Mouse (Mus musculus): Measurements from ENCODE around the gene Map4k4. TPM values are rescaled to one million over a fixed set of nuclear protein-coding genes. Genes with fewer than 3 reads are reported as not detected.
A peak's percentile ranks its signal among the peaks of the same experiment; 100 is the strongest.

Gene Map4k4
- polyA plus RNA-seq, 1 experiment from 2014 or later, result 52.6 TPM

DNA sequence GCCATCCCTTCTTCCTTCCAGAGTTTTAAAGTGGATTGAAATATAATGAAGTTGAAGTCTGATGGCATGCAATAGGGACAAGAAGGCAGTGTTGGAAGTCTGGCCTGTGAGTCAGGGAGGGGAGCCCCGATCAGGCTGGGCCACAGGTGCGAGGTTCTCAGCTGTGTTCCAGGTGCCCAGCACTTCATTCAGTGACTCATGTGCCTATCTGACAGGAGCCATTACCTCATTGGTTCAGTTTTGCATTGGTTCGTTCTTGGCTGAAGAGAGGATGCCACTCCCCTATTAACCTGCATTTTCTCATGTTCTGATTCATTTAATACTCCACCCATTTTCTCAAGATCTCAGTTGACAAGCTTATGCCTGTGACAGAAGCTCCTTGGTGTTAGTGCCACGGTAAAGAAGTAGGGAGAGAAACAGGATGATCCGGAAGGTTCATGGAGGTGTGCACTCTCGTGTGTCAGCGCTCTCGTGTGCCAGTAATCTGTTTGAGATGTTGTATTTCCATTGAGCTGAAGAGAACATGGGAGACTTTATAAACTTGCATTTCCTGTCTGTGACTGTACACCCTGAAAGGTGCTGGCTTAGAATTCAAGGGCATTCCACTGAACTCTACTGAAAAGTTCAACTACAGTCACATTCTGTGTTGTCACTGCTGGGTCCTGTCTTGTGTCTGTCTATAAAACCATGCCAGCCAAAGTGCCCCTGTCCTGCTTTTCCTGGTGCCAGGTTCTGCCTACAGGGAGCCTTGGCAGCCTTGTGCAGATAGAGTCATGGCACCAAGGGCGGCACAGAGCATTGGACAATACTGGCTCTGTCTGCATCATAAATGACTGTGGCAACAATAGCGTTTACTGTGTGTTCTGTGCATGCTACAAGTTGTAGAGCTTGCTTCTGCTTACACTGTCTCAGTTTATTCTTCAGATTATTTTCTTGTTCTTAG is 40.8 kb downstream of the Map4k4 start:
- Histone ChIP-seq H3K27me3 (no peaks in the 10 kb centered on the region), H3K4me2 (no peak overlapping the region), H3K27ac (peak overlapping the region; percentile 85), H3K4me1 (replicated peaks) (peaks cover 96% of the 10 kb centered on the region), H3K36me3 (peaks cover 4% of the 10 kb centered on the region; the same call in 1 of the 2 replicates), H3K9ac (no peak overlapping the region), H3K9me3 (no peaks in the 10 kb centered on the region), H3K4me3 (no peak overlapping the region)
- ATAC-seq (ENCODE audit: low FRiP score), result no peak
- 66% methylated on average over 10 of the region's 10 CpGs for WGBS

DNA sequence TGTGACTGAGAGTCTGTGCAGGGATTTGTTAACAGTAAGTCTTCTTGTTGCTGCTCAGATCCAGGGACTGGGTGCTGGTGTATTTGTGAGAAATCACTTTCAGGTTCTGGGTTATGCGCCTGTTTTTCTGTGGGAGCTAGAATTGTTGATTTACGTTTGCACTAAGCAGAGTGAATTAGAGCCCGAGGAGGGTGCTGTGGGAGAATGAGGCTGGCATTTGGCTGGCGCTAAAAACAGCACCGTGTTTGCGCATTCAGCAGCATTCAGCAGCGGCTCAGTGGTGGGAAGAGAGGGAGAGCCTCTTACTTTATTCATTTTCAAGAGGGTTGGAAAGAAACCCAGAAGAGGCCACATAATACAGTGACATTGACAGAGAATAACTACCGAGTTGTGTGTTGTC is 42.2 kb downstream of the Map4k4 start:
- 0 out of 2 replicates have a peak overlapping the region, but pooled peaks have one; percentile 2 for H3K4me3 ChIP-seq
- peak overlapping the region; percentile 85 for H3K27ac ChIP-seq
- H3K9me3 ChIP-seq, result no peaks in the 10 kb centered on the region
- peak overlapping the region; percentile 27; the same call in 1 of the 2 replicates for H3K4me2 ChIP-seq
- peak overlapping the region; percentile 51 for H3K9ac ChIP-seq
- H3K36me3 ChIP-seq, result peaks cover 4% of the 10 kb centered on the region; the same call in 1 of the 2 replicates
- peaks cover 96% of the 10 kb centered on the region for H3K4me1 ChIP-seq (replicated peaks)
- ATAC-seq (ENCODE audit: low FRiP score), result no peak
- WGBS, result 19% methylated on average over 8 of the region's 8 CpGs
- no peaks in the 10 kb centered on the region for H3K27me3 ChIP-seq

DNA sequence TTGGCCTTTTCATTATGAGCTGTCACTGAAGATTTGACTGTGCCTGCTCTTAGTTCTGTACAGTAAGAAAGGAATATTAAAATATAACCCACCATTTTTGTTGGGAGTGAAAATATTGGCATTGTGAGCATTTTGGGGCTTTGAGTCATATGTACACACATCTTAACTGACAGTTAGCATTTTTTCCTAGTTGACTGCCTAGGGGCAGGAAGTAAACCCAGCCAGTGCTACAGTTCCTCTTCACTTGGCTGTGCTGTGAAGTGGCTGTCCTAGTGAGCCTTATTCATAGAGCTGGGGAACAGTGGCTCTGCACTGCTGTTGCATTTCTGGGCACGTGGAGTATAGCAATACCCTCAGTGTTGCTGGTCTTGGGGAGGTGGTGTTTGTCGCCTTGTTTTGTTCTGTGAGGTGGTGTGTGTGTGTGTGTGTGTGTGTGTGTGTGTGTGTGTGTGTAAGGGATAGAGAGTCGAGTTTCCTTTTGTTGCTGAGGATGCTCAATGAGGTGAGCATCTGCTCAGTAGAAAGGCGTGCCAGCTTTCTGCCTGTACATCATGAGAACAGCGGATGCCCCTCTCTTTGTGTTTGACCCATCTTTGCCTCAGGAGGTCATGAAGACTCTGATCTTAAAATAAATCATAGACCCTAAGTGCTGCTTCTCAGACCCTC is 43.7 kb downstream of the Map4k4 start:
- ATAC-seq (ENCODE audit: low FRiP score), result 0 out of 2 replicates have a peak, but pooled peaks have one; percentile 8
- no peak overlapping the region for H3K4me2 ChIP-seq

DNA sequence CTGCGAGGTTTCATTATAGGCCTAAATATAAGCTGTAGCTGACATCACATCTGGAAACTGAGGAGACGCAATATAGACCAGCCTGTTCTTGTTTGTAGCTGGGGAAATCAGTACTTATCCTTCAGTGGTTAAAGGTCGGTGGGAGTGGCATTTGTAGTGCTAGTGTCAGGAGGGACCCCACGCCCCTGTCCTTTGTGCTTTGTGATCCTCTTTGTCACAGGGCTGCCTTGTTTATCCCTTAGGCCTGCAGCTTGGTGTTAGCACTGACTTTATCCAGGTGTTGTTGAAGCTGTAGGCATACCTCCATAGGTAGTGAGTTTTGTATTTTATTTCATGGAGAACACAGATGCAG is 44.2 kb downstream of the Map4k4 start:
- no peak for ATAC-seq (ENCODE audit: low FRiP score)
- Histone ChIP-seq H3K4me2 (no peak overlapping the region), H3K9ac (no peak overlapping the region), H3K27me3 (no peaks in the 10 kb centered on the region), H3K27ac (peak overlapping the region; percentile 65), H3K4me1 (replicated peaks) (peaks cover 96% of the 10 kb centered on the region), H3K36me3 (no peaks in the 10 kb centered on the region), H3K9me3 (no peaks in the 10 kb centered on the region), H3K4me3 (no peak overlapping the region)
- 35% methylated on average over 4 of the region's 4 CpGs for WGBS

More for the DNA sequence above, 43.7 kb downstream of the Map4k4 start:
- H3K27me3 ChIP-seq, result no peaks in the 10 kb centered on the region
- H3K9ac ChIP-seq, result no peak overlapping the region
- H3K4me3 ChIP-seq, result no peak overlapping the region
- H3K9me3 ChIP-seq, result no peaks in the 10 kb centered on the region
- peak overlapping the region; percentile 65 for H3K27ac ChIP-seq
- peaks cover 96% of the 10 kb centered on the region for H3K4me1 ChIP-seq (replicated peaks)
- H3K36me3 ChIP-seq, result 0 out of 2 replicates have a peak, but pooled peaks cover under 1% of the 10 kb centered on the region
- 25% methylated on average over 5 of the region's 5 CpGs for WGBS

DNA sequence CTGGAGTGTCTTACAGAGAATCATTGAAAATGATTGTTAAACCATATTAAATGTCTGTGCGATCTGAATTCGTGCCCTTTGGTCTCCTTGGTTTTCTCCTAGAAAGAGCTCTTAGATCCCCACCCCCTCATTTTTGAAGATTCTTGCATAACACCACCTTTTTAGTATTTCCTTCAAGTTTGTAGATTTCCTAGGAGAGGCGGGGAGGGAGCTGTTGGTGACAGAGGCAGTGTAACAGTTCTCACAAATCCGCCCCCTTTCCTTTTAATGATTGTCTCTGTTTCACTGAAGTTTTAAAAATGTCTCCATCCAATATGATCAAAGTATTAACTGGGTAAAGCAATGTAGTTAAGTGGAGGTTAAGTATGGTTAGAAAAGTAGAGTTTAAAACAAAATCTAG is 45.7 kb downstream of the Map4k4 start:
- peaks cover 95% of the 10 kb centered on the region for H3K4me1 ChIP-seq (replicated peaks)
- 79% methylated on average over 4 of the region's 4 CpGs for WGBS
- ATAC-seq (ENCODE audit: low FRiP score), result no peak
- no peak overlapping the region for H3K4me3 ChIP-seq
- no peaks in the 10 kb centered on the region for H3K36me3 ChIP-seq
- no peaks in the 10 kb centered on the region for H3K27me3 ChIP-seq
- no peaks in the 10 kb centered on the region for H3K9me3 ChIP-seq
- peak overlapping the region; percentile 79 for H3K27ac ChIP-seq
- no peak overlapping the region for H3K9ac ChIP-seq
- H3K4me2 ChIP-seq, result no peak overlapping the region

DNA sequence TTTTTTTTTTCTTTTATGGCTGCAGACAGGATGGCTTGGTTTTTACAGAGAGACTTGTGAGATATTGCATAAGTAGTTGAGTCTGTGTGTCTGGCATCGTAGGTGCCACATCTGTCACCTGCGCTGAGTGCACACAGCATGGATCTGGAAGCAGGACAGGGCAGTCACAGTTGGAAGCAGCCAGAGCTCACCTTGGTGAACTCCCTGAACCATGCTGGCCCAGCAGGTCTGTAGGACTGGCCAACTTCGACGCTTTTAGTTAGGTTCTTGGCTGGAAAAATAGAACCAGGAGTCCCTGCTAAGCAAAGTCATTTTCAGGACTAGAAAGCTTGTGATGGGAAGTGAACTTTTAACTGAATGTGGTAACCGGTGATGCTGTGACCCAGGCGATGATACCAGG is 46.5 kb downstream of the Map4k4 start:
- WGBS, result 48% methylated on average over 6 of the region's 6 CpGs
- 0 out of 2 replicates have a peak overlapping the region, but pooled peaks have one; percentile 2 for H3K4me2 ChIP-seq

DNA sequence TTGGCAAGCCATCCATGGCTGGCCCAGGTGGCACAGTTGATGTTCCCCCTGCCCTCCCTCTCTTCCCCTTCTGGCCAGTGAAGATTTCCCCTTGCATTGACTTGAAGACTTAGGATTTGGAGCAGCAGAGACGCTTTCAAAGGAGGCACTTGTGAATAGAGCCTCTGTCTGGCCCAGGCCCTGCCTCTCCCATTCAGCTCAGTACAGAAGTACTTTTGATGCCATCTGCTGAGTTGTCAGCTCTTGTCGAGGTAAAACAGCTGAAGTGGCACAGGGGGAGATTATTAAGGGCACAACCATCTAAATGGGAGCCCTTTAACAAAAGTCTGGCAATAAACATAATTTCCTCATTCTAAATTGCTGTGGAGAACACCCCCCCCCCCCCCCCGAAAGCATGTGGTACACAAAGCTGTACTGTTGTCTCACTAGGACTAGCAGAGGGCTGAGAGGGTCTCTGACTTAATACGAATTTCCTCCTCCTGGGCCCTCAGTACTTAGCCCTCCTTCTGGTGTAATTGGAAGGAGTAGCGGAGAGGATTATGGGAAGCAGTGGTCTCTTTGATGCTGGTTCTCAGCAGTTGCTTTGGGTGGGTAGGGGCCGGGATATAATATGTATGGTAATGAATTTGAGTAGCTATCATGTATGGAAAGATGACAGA is 47.1 kb downstream of the Map4k4 start:
- H3K27me3 ChIP-seq, result no peaks in the 10 kb centered on the region
- peak; percentile 75 for ATAC-seq (ENCODE audit: low FRiP score)
- H3K36me3 ChIP-seq, result no peaks in the 10 kb centered on the region
- H3K4me3 ChIP-seq, result no peak overlapping the region
- WGBS, result 20% methylated on average over 6 of the region's 6 CpGs
- no peak overlapping the region for H3K9ac ChIP-seq
- H3K4me2 ChIP-seq, result 0 out of 2 replicates have a peak overlapping the region, but pooled peaks have one; percentile 2
- no peaks in the 10 kb centered on the region for H3K9me3 ChIP-seq
- peaks cover 93% of the 10 kb centered on the region for H3K4me1 ChIP-seq (replicated peaks)
- H3K27ac ChIP-seq, result peak overlapping the region; percentile 80

More for the DNA sequence above, 46.5 kb downstream of the Map4k4 start:
- Histone ChIP-seq H3K9ac (no peak overlapping the region), H3K27me3 (no peaks in the 10 kb centered on the region), H3K27ac (peak overlapping the region; percentile 80), H3K9me3 (no peaks in the 10 kb centered on the region), H3K36me3 (no peaks in the 10 kb centered on the region), H3K4me3 (no peak overlapping the region), H3K4me1 (replicated peaks) (peaks cover 95% of the 10 kb centered on the region)
- ATAC-seq (ENCODE audit: low FRiP score), result no peak

DNA sequence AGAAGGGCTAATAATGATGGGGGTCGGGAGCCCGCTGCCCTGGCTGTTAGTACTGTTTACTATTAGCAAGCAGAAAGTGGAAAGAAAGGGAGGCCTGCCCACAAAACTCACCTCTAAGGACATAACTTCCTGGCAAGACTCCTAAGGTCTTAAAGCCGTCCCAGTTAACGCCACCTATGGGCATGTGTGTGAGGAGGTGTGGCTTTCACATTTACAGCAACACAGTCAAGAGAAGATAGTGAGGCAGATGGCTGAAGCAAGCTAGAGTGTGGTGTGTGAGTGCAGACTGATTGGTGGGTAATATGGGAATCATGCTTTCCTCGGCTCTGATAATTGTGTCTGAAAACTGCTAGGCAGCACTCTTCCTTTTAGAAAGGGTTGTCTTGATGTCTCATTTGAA is 48.5 kb downstream of the Map4k4 start:
- H3K4me1 ChIP-seq (replicated peaks), result peaks cover 87% of the 10 kb centered on the region
- H3K4me2 ChIP-seq, result no peak overlapping the region
- no peak overlapping the region for H3K4me3 ChIP-seq
- no peak overlapping the region for H3K9ac ChIP-seq
- peak overlapping the region; percentile 80 for H3K27ac ChIP-seq
- 63% methylated on average over 5 of the region's 5 CpGs for WGBS
- no peak for ATAC-seq (ENCODE audit: low FRiP score)
- no peaks in the 10 kb centered on the region for H3K36me3 ChIP-seq
- H3K9me3 ChIP-seq, result no peaks in the 10 kb centered on the region
- H3K27me3 ChIP-seq, result no peaks in the 10 kb centered on the region

DNA sequence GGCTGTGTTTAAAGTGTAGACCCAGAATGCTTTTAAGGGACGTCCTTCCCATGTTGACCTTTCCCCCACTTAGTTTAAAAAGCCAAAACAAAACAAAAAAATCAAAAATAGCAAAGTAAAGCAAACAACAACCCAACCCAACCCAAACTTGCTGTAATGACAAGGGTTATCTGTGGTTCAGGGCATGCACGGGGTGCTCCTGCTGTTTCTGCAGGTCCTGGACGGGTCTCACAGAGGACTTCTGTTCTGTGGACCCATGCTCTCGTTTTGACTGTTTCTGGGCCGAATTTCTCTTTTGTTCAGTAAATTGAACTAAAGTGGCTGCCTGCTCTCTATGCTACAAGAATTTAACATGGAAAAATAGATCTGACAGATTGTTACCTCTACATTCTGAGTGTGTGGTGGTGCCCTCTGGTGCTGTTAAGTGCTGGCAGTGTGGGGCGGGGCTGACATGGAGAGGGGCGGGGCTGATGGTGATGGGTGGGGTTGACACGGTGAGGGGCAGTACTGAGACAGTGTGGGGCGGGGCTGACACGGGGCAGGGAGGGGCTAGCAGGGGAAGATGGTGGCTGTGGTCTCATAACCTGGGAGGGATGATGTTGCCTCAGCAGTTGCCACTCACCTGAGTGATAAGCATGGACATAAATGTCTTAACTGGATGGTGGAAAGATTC is 49.2 kb downstream of the Map4k4 start:
- no peak for ATAC-seq (ENCODE audit: low FRiP score)
- Histone ChIP-seq H3K4me1 (replicated peaks) (peaks cover 80% of the 10 kb centered on the region), H3K9ac (no peak overlapping the region; the same call in 1 of the 2 replicates), H3K27me3 (no peaks in the 10 kb centered on the region), H3K9me3 (no peaks in the 10 kb centered on the region), H3K36me3 (no peaks in the 10 kb centered on the region), H3K4me2 (no peak overlapping the region), H3K27ac (peak overlapping the region; percentile 44; the same call in 1 of the 2 replicates), H3K4me3 (no peak overlapping the region)
- 45% methylated on average over 10 of the region's 10 CpGs for WGBS

DNA sequence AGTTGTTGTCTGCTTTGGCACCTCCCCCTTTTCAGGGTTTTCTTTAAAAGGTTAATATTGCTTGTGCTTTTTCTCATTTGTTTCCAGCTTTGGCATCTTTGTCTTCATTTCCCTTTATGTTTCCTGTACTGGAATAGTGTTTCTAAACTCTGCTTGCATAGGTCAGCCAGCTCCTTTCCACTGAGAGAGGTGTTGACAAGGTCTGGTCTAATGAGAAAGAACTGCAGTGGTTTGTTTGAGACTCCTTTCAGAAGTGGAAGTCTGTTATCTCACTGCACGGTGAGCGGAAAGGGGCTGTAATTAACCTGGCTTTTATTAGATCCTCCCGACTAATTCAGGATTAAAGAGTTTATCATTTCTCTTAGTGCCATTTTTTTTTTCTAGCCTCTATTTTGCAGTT is 49.9 kb downstream of the Map4k4 start:
- Histone ChIP-seq H3K4me3 (no peak overlapping the region), H3K4me1 (replicated peaks) (peaks cover 83% of the 10 kb centered on the region), H3K36me3 (no peaks in the 10 kb centered on the region), H3K27me3 (no peaks in the 10 kb centered on the region), H3K9ac (no peak overlapping the region), H3K9me3 (no peaks in the 10 kb centered on the region), H3K4me2 (no peak overlapping the region), H3K27ac (peak overlapping the region; percentile 44; the same call in 1 of the 2 replicates)
- WGBS, result 61% methylated on average over 3 of the region's 3 CpGs
- ATAC-seq (ENCODE audit: low FRiP score), result no peak

DNA sequence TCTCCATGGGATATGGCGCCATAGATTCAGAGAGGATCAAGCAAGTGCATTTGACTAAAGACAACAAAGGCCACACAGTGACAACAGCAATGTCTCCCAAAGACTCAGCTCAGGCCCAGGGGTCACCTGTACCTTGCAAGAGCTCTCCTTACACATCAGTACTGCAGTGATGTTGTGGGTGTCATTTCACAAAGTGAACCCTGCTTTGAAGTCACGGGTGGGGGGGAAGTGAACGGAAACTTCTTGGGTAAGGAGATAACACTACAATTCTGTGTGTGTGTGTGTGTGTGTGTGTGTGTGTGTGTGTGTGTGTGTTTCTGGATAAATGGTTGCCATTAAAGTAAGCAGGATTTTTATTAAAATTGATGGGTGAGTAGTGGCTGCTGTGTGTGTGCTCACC is 53.9 kb downstream of the Map4k4 start:
- ATAC-seq (ENCODE audit: low FRiP score), result no peak
- no peaks in the 10 kb centered on the region for H3K27me3 ChIP-seq
- no peak overlapping the region for H3K4me2 ChIP-seq
- peaks cover 82% of the 10 kb centered on the region for H3K4me1 ChIP-seq (replicated peaks)
- H3K4me3 ChIP-seq, result no peak overlapping the region
- WGBS, result 94% methylated on average over 3 of the region's 3 CpGs
- no peak overlapping the region for H3K9ac ChIP-seq
- H3K27ac ChIP-seq, result no peak overlapping the region
- no peaks in the 10 kb centered on the region for H3K9me3 ChIP-seq
- H3K36me3 ChIP-seq, result no peaks in the 10 kb centered on the region

Data from hindbrain, embryonic 13.5 days (tissue).